Mouse (Mus musculus) MEL (cell line): Measurements from ENCODE around the gene Als2cr12. TPM values are rescaled to one million over a fixed set of nuclear protein-coding genes. Genes with fewer than 3 reads are reported as not detected.

Source experiments
- DNase-seq: peaks from one replicate; pipeline ENCODE4 v3.0.0; 2011; ENCODE audit warnings: low read depth, low spot score
- H3K27ac ChIP-seq: 2 replicates; pipeline ENCODE4 v1.5.1; 2012; ENCODE audit warnings: low read depth, mild to moderate bottlenecking, control low read depth, low read length, moderate library complexity; ENCODE audit not compliant: control insufficient read depth
- H3K27me3 ChIP-seq, 2 experiments: fragments of 150-350 bp in 1 of 2; sonication (generic) in 1 of 2; 2 replicates each; pipeline ENCODE4 v1.6.1; 2012; ENCODE audit warnings: low read length in 2 of 2, mild to moderate bottlenecking in 2 of 2, improper control_type of control experiment in 1 of 2, moderate library complexity in 1 of 2; ENCODE audit not compliant: insufficient read depth in 2 of 2, control insufficient read depth in 1 of 2
- H3K36me3 ChIP-seq, 2 experiments: 2 replicates each; pipeline ENCODE4 v1.6.1; 2012 to 2014; ENCODE audit warnings: low read length in 2 of 2, improper control_type of control experiment in 1 of 2, inconsistent platforms in 1 of 2, mild to moderate bottlenecking in 1 of 2; ENCODE audit not compliant: insufficient read depth in 2 of 2, control insufficient read depth in 1 of 2
- H3K4me1 ChIP-seq, 2 experiments: fragments of 150-350 bp in 1 of 2; sonication (generic) in 1 of 2; 2 replicates each; pipeline ENCODE4 v1.6.1; 2012; ENCODE audit warnings: low read length in 2 of 2, improper control_type of control experiment in 1 of 2, mild to moderate bottlenecking in 1 of 2; ENCODE audit not compliant: insufficient read depth in 2 of 2, control insufficient read depth in 1 of 2
- H3K4me3 ChIP-seq, 2 experiments: fragments of 150-350 bp in 1 of 2; sonication (generic) in 1 of 2; 2 replicates each; pipeline ENCODE4 v1.5.1; 2012; ENCODE audit warnings: low read depth in 2 of 2, low read length in 2 of 2, mild to moderate bottlenecking in 2 of 2, moderate library complexity in 2 of 2, control low read depth in 1 of 2, improper control_type of control experiment in 1 of 2; ENCODE audit not compliant: control insufficient read depth in 1 of 2, insufficient read depth in 1 of 2
- H3K79me2 ChIP-seq: 2 replicates; pipeline ENCODE4 v1.6.1; 2012; ENCODE audit warnings: mild to moderate bottlenecking, low read length, moderate library complexity; ENCODE audit not compliant: control insufficient read depth, poor library complexity, insufficient read depth
- H3K9ac ChIP-seq: 2 replicates; pipeline ENCODE4 v1.6.1; 2012; ENCODE audit warnings: low read depth, mild to moderate bottlenecking, control low read depth, low read length, moderate library complexity; ENCODE audit not compliant: control insufficient read depth, poor library complexity, severe bottlenecking
- H3K9me3 ChIP-seq: fragments of 150-350 bp; sonication (generic); replicated peaks from 2 replicates; pipeline ENCODE4 v1.6.1; 2012; ENCODE audit warnings: mild to moderate bottlenecking, low read length, improper control_type of control experiment, moderate library complexity; ENCODE audit not compliant: insufficient read depth
- BHLHE40 ChIP-seq: IDR thresholded peaks from 2 replicates; pipeline ENCODE4 v1.6.1; 2012; ENCODE audit warnings: low read depth, mild to moderate bottlenecking, inconsistent platforms, low read length, improper control_type of control experiment, borderline replicate concordance
- CHD1 ChIP-seq: IDR thresholded peaks from 2 replicates; pipeline ENCODE4 v1.6.1; 2012; ENCODE audit warnings: low read depth, mild to moderate bottlenecking, inconsistent platforms, low read length, improper control_type of control experiment
- CHD2 ChIP-seq: IDR thresholded peaks from 2 replicates; pipeline ENCODE4 v1.6.1; 2011; ENCODE audit warnings: low read length, improper control_type of control experiment
- CTCF ChIP-seq, 3 experiments: IDR thresholded peaks in 2 of 3; conservative IDR thresholded peaks in 1 of 3; 2 replicates each; pipeline ENCODE4 v1.5.1; 2011 to 2012; ENCODE audit warnings: low read length in 3 of 3, low read depth in 2 of 3, mild to moderate bottlenecking in 2 of 3, improper control_type of control experiment in 1 of 3, inconsistent platforms in 1 of 3, mixed read lengths in 1 of 3, moderate library complexity in 1 of 3; ENCODE audit not compliant: control insufficient read depth in 1 of 3, insufficient read depth in 1 of 3, poor library complexity in 1 of 3, severe bottlenecking in 1 of 3
- E2F4 ChIP-seq: IDR thresholded peaks from 2 replicates; pipeline ENCODE4 v1.6.1; 2011; ENCODE audit warnings: low read depth, low read length, improper control_type of control experiment, borderline replicate concordance
- ELF1 ChIP-seq: IDR thresholded peaks from 2 replicates; pipeline ENCODE4 v1.6.1; 2014; ENCODE audit warnings: low read depth, mild to moderate bottlenecking, inconsistent platforms, low read length, improper control_type of control experiment, moderate library complexity
- EP300 ChIP-seq, 2 experiments: IDR thresholded peaks; 2 replicates each; pipeline ENCODE4 v1.6.1; 2011; ENCODE audit warnings: improper control_type of control experiment in 2 of 2, low read length in 2 of 2, low read depth in 1 of 2, mild to moderate bottlenecking in 1 of 2
- ETS1 ChIP-seq: IDR thresholded peaks from 2 replicates; pipeline ENCODE4 v1.6.1; 2012; ENCODE audit warnings: low read depth, mild to moderate bottlenecking, inconsistent platforms, low read length, improper control_type of control experiment, moderate library complexity
- GABPA ChIP-seq: IDR thresholded peaks from 2 replicates; pipeline ENCODE4 v1.6.1; 2012; ENCODE audit warnings: low read depth, mild to moderate bottlenecking, inconsistent platforms, low read length, improper control_type of control experiment, moderate library complexity
- GATA1 ChIP-seq: IDR thresholded peaks from 2 replicates; pipeline ENCODE4 v1.6.1; 2011; ENCODE audit warnings: low read depth, low read length, improper control_type of control experiment
- HCFC1 ChIP-seq: IDR thresholded peaks from 2 replicates; pipeline ENCODE4 v1.6.1; 2012; ENCODE audit warnings: low read depth, mild to moderate bottlenecking, inconsistent platforms, low read length, improper control_type of control experiment, moderate library complexity
- JUND ChIP-seq: IDR thresholded peaks from 2 replicates; pipeline ENCODE4 v1.6.1; 2011; ENCODE audit warnings: low read depth, mild to moderate bottlenecking, improper control_type of control experiment, low read length
- KAT2A ChIP-seq: conservative IDR thresholded peaks from 2 replicates; pipeline ENCODE4 v1.6.1; 2012; ENCODE audit warnings: low read depth, low read length, improper control_type of control experiment, inconsistent platforms
- MAX ChIP-seq: IDR thresholded peaks from 2 replicates; pipeline ENCODE4 v1.6.1; 2011; ENCODE audit warnings: low read length, improper control_type of control experiment
- MAZ ChIP-seq: IDR thresholded peaks from 2 replicates; pipeline ENCODE4 v1.6.1; 2012; ENCODE audit warnings: low read depth, mild to moderate bottlenecking, inconsistent platforms, low read length, improper control_type of control experiment
- MEF2A ChIP-seq: IDR thresholded peaks from 2 replicates; pipeline ENCODE4 v1.6.1; 2014; ENCODE audit warnings: low read depth, mild to moderate bottlenecking, inconsistent platforms, low read length, improper control_type of control experiment; ENCODE audit not compliant: poor library complexity, insufficient replicate concordance, severe bottlenecking; ENCODE audit errors: extremely low read depth
- MXI1 ChIP-seq: IDR thresholded peaks from 2 replicates; pipeline ENCODE4 v1.6.1; 2011; ENCODE audit warnings: mild to moderate bottlenecking, low read depth, low read length, improper control_type of control experiment
- MYB ChIP-seq: IDR thresholded peaks from 2 replicates; pipeline ENCODE4 v1.6.1; 2011; ENCODE audit warnings: mild to moderate bottlenecking, low read depth, low read length, improper control_type of control experiment
- MYC ChIP-seq: IDR thresholded peaks from 2 replicates; pipeline ENCODE4 v1.6.1; 2011; ENCODE audit warnings: low read depth, mild to moderate bottlenecking, low read length, improper control_type of control experiment, moderate library complexity
- NELFE ChIP-seq: IDR thresholded peaks from 2 replicates; pipeline ENCODE4 v1.6.1; 2011; ENCODE audit warnings: low read depth, low read length, improper control_type of control experiment
- NRF1 ChIP-seq: IDR thresholded peaks from 2 replicates; pipeline ENCODE4 v1.6.1; 2014; ENCODE audit warnings: low read depth, mild to moderate bottlenecking, inconsistent platforms, low read length, improper control_type of control experiment, moderate library complexity; ENCODE audit not compliant: poor library complexity, insufficient read depth, severe bottlenecking
- POLR2A ChIP-seq, 2 experiments: IDR thresholded peaks; 2 replicates each; pipeline ENCODE4 v1.6.1; 2011 to 2012; ENCODE audit warnings: low read length in 2 of 2, mild to moderate bottlenecking in 2 of 2, control low read depth in 1 of 2, improper control_type of control experiment in 1 of 2, low read depth in 1 of 2, moderate library complexity in 1 of 2; ENCODE audit not compliant: control insufficient read depth in 1 of 2, insufficient read depth in 1 of 2, poor library complexity in 1 of 2
- POLR2AphosphoS2 ChIP-seq: IDR thresholded peaks from 2 replicates; pipeline ENCODE4 v1.6.1; 2011; ENCODE audit warnings: low read length, improper control_type of control experiment
- POLR2AphosphoS5 ChIP-seq: IDR thresholded peaks from 2 replicates; pipeline ENCODE4 v1.6.1; 2012; ENCODE audit warnings: low read depth, borderline replicate concordance, mild to moderate bottlenecking, inconsistent platforms, low read length, moderate library complexity, mixed read lengths
- RAD21 ChIP-seq: IDR thresholded peaks from 2 replicates; pipeline ENCODE4 v1.6.1; 2011; ENCODE audit warnings: mild to moderate bottlenecking, low read depth, low read length, improper control_type of control experiment
- RCOR1 ChIP-seq: IDR thresholded peaks from 2 replicates; pipeline ENCODE4 v1.6.1; 2012; ENCODE audit warnings: low read depth, mild to moderate bottlenecking, inconsistent platforms, low read length, improper control_type of control experiment
- SMC3 ChIP-seq: IDR thresholded peaks from 2 replicates; pipeline ENCODE4 v1.6.1; 2011; ENCODE audit warnings: low read depth, low read length, improper control_type of control experiment
- TAL1 ChIP-seq: IDR thresholded peaks from 2 replicates; pipeline ENCODE4 v1.6.1; 2012; ENCODE audit warnings: mild to moderate bottlenecking, inconsistent platforms, low read length, moderate library complexity, mixed read lengths
- TBP ChIP-seq: IDR thresholded peaks from 2 replicates; pipeline ENCODE4 v1.8.0; 2011; ENCODE audit warnings: low read depth, low read length, improper control_type of control experiment
- TCF12 ChIP-seq: IDR thresholded peaks from 2 replicates; pipeline ENCODE4 v1.6.1; 2014; ENCODE audit warnings: low read depth, mild to moderate bottlenecking, inconsistent platforms, low read length, improper control_type of control experiment, moderate library complexity
- UBTF ChIP-seq: IDR thresholded peaks from 2 replicates; pipeline ENCODE4 v1.6.1; 2012; ENCODE audit warnings: low read depth, mild to moderate bottlenecking, inconsistent platforms, low read length, improper control_type of control experiment, moderate library complexity, borderline replicate concordance; ENCODE audit not compliant: insufficient read depth
- USF1 ChIP-seq: IDR thresholded peaks from 2 replicates; pipeline ENCODE4 v1.6.1; 2014; ENCODE audit warnings: low read depth, mild to moderate bottlenecking, inconsistent platforms, low read length, improper control_type of control experiment, moderate library complexity
- USF2 ChIP-seq, 2 experiments: IDR thresholded peaks; 2 replicates each; pipeline ENCODE4 v1.6.1; 2011 to 2012; ENCODE audit warnings: improper control_type of control experiment in 2 of 2, low read length in 2 of 2, borderline replicate concordance in 1 of 2, inconsistent platforms in 1 of 2, low read depth in 1 of 2, mild to moderate bottlenecking in 1 of 2; ENCODE audit not compliant: insufficient read depth in 1 of 2
- ZC3H11A ChIP-seq: IDR thresholded peaks from 2 replicates; pipeline ENCODE4 v1.6.1; 2012; ENCODE audit warnings: low read depth, mild to moderate bottlenecking, inconsistent platforms, low read length, improper control_type of control experiment
- ZKSCAN1 ChIP-seq: IDR thresholded peaks from 2 replicates; pipeline ENCODE4 v1.6.1; 2012; ENCODE audit warnings: low read depth, mild to moderate bottlenecking, inconsistent platforms, low read length, improper control_type of control experiment, moderate library complexity
- ZMIZ1 ChIP-seq: IDR thresholded peaks from 2 replicates; pipeline ENCODE4 v1.6.1; 2012; ENCODE audit warnings: low read depth, mild to moderate bottlenecking, inconsistent platforms, low read length, improper control_type of control experiment, moderate library complexity
- ZNF384 ChIP-seq: IDR thresholded peaks from 2 replicates; pipeline ENCODE4 v1.6.1; 2012; ENCODE audit warnings: low read depth, mild to moderate bottlenecking, inconsistent platforms, low read length, improper control_type of control experiment
- polyA plus RNA-seq, 2 experiments: library from polyadenylated mRNA; stranded (reverse) in 1 of 2; unstranded in 1 of 2; fragments of >175 nt in 1 of 2; fragments of >200 nt in 1 of 2; gene quantifications; 2 replicates each; pipeline versions ENCODE4 v1.2.1 to v1.2.4; 2012; ENCODE audit warnings: low replicate concordance in 2 of 2, low read depth in 1 of 2; ENCODE audit not compliant: insufficient read length in 2 of 2, insufficient read depth in 1 of 2, missing spikeins in 1 of 2
- total RNA-seq: library from RNA; depleted of rRNA; stranded (reverse); fragments of 300-350 nt; gene quantifications from 2 replicates; pipeline ENCODE4 v1.2.3, GENCODE M21; 2012

Als2cr12 gene
- total and polyA plus RNA-seq, 3 experiments, result not detected

DNA sequence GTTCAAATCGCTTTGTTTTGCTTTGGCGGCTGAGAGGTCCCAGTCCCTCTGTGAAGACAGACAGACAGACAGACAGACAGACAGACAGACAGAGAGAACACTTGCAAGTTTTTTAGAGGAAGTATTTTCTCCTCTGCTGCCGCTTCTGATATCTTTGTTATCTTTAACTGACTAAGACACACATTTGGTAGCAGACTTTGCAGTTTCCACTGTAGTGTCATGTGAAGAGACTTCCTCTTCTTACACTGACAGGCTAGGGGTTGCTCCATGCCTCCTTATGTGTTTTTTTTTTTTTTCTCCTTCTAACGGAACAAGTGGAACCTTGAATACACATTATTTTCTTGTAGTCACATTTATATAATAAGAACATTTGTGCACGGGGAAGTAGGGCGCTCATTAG lies 47.5 kb upstream of the Als2cr12 start:
- H3K36me3 ChIP-seq, result peaks cover 0 to 25% of the 10 kb centered on the region in 2 experiments; a peak in 2 of 4 replicates
- no peaks in the 10 kb centered on the region for H3K9me3 ChIP-seq
- DNase-seq, result peak; percentile 95
- H3K27me3 ChIP-seq, result no peaks in the 10 kb centered on the region
- no peaks in the 10 kb centered on the region for H3K79me2 ChIP-seq
- H3K4me1 ChIP-seq, result peaks cover 9 to 25% of the 10 kb centered on the region in 2 experiments
- H3K9ac ChIP-seq, result peak overlapping the region; percentile 68
- peak overlapping the region; percentile 98 for H3K27ac ChIP-seq
- H3K4me3 ChIP-seq, result peak overlapping the region; percentile 8 to 38
- TF ChIP-seq ELF1 (no peak; the same call in 1 of the 2 replicates), UBTF (no peak), ZNF384 (peak; percentile 99), ETS1 (peak; percentile 93), CHD1 (no peak), CTCF (IDR thresholded peaks at IDR 0.05 in 2 of 3, conservative IDR thresholded peaks at IDR 0.05 in 1 of 3; ENCODE audit: control insufficient read depth in 1 of 3, insufficient read depth in 1 of 3, low read depth in 2 of 3, low read length in 3 of 3, poor library complexity in 1 of 3, severe bottlenecking in 1 of 3) (no peak), USF2 (IDR thresholded peaks at IDR 0.05; ENCODE audit: borderline replicate concordance in 1 of 2, insufficient read depth in 1 of 2, low read depth in 1 of 2, low read length in 2 of 2) (no peak), HCFC1 (peak; percentile 57; the same call in 1 of the 2 replicates), MAX (0 out of 2 replicates have a peak, but pooled peaks have one; percentile 64), GABPA (no peak), E2F4 (no peak), GATA1 (peak; percentile 96), RAD21 (no peak), USF1 (peak; percentile 85), ZMIZ1 (no peak), SMC3 (no peak), CHD2 (no peak), ZC3H11A (no peak), JUND (no peak), NELFE (no peak), POLR2AphosphoS5 (no peak), TCF12 (peak; percentile 90), EP300 (IDR thresholded peaks at IDR 0.05; ENCODE audit: low read depth in 1 of 2, low read length in 2 of 2) (peak; percentile 97), MYB (peak; percentile 93), KAT2A (no peak), TBP (peak; percentile 87), TAL1 (peak; percentile 86), RCOR1 (peak; percentile 67; the same call in 1 of the 2 replicates), MEF2A (no peak), MAZ (no peak), MXI1 (peak; percentile 91), ZKSCAN1 (no peak), POLR2A (IDR thresholded peaks at IDR 0.05; ENCODE audit: control insufficient read depth in 1 of 2, insufficient read depth in 1 of 2, low read depth in 1 of 2, low read length in 2 of 2, poor library complexity in 1 of 2) (peak in 1 of 2 experiments; percentile 48; a peak in 1 of 4 replicates), POLR2AphosphoS2 (peak; percentile 58; the same call in 1 of the 2 replicates), BHLHE40 (peak; percentile 84; the same call in 1 of the 2 replicates), NRF1 (no peak), MYC (peak; percentile 89)
